Mouse (Mus musculus) bone marrow macrophage, adult 2 months (primary cell): Measurements from ENCODE around the gene Trpm2.

ENCODE experiments used
- CTCF ChIP-seq: IDR thresholded peaks from 2 replicates; pipeline ENCODE4 v1.5.1; 2012; ENCODE audit warnings: low read depth, mild to moderate bottlenecking, low read length, moderate library complexity
- POLR2A ChIP-seq: IDR thresholded peaks from 2 replicates; pipeline ENCODE4 v1.6.1; 2012; ENCODE audit warnings: mild to moderate bottlenecking, low read depth, low read length, borderline replicate concordance

- TF ChIP-seq POLR2A (no peak), CTCF (no peak)
Measured at GRCm38 (mm10) chr10:77912605-77913004, 57.8 kb downstream of the Trpm2 start.
